Mouse (Mus musculus): ENCODE measurements at regions not wholly inside any gene's neighbourhood (a gene's known extent, or its start where the extent isn't known, plus 50 kb on each side); places are given as distances from the start of the nearest gene placed in this dataset.

DNA sequence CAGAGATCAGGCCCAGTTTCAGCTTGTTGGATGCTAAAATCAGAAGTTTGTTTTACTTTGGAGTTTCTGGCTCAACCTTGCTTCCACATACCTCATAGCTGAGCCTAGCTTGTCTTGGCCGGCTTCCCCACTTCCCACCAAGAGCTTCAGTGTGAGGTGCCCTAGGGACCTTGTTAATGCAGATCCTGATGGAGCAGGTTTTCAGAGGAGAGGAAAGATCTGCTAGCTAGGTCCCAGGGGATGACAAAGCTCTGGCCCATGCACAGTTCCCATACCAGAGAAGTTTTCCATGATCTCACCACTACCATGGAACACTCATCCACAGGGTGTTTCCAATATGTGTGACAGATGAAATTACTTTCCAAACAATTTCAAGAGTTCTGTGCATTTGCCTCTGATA, 131.9 kb upstream of the Stac start:
- no peak for DNase-seq

DNA sequence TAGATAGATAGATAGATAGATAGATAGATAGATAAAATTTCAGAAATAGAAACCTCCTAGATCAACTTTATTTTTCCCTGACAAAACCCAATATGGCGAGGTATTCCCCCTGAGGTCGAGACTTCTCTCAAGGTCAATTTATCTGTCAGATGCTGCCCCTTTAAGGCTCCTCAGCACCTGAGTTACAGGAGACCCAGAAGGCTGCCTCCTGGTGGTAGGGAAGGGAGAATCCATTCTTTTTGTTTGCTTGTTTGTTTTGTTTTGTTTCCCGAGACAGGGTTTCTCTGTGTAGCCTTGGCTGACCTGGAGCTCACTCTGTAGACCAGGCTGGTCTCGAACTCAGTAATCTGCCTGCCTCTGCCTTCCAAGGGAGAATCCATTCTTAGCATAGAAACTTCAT, 127.3 kb upstream of the Stac start:
- no peak for DNase-seq

DNA sequence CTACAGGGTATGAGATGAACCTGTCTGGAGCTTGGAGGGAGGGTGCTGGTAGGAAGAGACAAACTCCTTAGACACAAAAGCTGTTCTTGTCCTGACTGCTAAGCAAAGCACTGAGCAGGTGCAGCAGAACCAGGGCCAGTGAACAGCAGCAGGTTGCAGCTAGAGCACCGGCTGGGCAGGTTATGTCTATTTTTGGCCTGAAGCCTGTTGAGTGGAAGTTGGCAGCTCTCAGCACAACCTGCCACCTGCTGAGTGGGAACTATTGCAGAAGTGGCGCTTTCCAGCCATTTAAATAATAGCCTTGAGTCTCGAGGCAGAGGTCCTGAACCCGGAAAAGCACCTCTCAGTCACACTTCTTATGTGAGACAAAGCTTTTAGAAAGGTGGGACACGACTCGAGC, 114.8 kb upstream of the Stac start:
- no peak for DNase-seq

DNA sequence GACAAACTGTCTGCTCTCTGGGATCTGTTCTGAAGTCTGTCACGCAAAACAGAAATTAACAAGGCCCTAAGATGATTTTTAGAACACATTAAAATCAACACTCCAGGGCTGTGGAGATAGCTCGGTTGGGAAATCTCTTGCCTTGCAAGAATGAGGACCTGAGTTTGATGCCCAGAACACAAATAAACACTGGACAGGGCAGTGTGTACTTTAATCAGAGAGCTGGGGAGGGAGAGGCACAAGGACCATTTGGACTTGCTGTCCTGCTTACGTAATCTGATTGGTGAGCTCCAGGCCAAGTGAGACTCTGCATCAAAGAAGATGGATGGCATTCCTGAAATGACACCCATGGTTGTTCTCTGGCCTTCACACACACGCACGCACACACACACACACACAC, 111.2 kb upstream of the Stac start:
- DNase-seq = no peak

DNA sequence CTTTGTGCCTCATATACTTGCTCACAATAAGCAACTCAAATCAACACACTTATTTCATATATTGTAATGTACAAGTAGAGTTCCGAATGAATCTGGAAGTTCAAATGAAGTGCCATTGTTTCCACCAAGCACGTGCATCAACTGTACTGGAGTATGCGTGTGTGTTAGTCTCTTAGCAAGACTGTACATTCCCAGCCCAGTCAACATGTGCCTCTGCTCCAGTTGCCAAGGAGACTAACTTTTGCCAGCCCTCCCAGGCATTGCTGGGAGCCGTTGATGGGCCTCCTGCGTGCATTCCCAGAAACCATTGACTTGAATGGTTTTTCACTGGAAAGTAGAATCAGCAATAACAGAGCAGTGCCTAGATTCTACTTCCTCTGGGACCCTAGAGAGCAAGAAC, 110.7 kb upstream of the Stac start:
- DNase-seq = no peak

DNA sequence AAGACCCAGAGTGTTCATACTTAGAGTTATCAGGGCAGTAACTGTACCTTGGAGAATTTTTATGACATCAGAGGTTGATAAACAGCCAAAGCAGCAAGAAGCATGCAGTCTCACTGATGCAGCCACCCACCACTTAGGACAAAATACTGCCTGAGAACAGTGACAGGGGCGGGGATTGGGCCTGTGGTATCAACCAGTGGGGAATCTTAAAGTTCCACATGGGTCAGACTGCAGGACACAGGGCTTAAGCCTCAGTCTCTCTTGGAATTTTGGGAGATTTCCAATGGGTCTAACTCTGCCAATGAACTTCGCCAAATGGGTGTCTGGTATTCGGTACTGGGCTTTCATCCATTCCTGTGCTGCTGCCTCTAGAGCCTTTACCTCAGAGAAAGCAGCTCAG, 88.8 kb upstream of the Stac start:
- no peak for DNase-seq

DNA sequence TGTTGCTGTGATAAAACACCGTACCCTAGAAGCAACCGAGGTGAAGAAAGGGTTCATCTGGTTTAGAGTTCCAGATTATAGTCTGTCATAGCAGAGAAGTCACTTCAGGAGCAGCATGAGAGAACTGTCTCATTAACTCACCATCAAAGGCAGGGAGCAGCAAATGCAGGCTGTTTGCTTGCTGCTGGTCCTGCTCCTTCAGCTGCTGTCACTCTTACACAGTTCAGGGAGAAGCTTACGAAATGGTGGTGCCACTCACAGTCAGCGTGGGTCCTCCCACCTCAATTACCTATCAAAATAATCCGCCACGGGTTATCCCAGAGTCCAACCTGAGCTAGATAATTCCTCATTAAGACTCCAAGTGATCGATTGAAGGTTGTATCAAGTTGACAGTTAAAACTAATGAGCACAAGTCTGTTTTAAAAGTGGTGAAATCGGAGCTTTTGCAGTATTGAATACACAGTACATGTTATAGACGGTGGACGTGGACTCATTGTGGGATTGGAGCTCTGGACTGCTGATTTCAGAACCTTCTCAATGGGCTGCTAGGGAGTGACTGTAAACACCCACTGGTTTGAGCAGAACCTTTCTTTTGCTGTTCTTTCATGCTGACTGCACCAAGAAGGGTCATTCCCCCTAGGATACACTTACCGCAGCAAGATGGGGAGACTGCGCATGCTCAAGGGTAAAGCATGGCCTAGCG, 87.4 kb upstream of the Stac start:
- no peak for DNase-seq

GRCm38 (mm10) chr9:111774229-111774628, 84.1 kb upstream of the Stac start:
- no peak for DNase-seq

- DNase-seq = no peak
These were observed 72.7 kb upstream of the Stac start for GRCm38 (mm10) chr9:111762653-111763468.

DNA sequence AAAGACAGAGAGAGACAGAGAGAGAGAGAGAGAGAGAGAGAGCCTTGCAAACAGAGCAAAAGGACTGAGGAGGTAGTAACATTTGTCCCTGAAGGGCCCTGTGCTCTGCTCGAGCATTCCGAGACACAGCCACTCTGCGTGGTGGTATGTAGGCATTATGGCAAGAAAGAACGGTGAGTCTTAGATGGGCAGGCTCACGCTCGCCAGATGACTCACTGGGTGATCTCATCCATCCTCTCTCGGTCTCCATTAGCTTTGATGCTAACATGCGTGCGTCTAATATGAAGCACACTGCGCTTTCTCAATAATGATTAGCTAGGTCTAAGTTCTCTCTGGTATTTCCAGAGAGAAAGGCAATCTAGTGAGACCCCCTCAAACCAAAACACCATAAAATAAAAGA, 65.1 kb upstream of the Stac start:
- no peak for DNase-seq

- DNase-seq = no peak
These were observed 56.0 kb upstream of the Stac start for GRCm38 (mm10) chr9:111746151-111746550.

DNA sequence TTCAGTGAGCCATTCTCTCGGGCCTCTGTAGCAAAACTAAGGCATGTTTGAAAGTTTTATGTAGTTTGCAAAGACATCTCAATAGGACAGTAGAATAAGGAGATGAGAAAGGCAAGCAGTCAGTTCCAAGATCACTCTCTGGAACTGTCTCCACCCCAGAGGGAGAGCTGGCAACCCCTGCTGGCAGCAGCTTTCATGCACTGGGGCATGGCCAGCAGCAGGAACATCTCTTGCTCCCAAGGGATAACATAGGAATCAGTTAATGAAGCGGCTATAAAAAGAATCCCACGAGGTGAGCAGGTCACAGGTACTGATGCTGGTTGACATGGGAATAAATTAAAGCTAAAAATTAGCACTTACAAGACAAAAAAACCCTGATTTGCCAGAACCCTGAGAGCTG, 55.1 kb upstream of the Stac start:
- DNase-seq = no peak
